Mouse (Mus musculus): ENCODE data around the gene Rhbdl3.
A peak's percentile ranks its signal among the peaks of the same experiment; 100 is the strongest.

Gene Rhbdl3

GRCm38 (mm10) chr11:80300551-80301315 is at the start of gene Rhbdl3:
Rhbdl3 (plus strand) TSS chr11:80300912.
- DNase-seq (ENCODE audit: low spot score), result peak; percentile 70

GRCm38 (mm10) chr11:80264137-80264536 is 36.6 kb upstream of the Rhbdl3 start:
- no peak for DNase-seq (ENCODE audit: low spot score)

GRCm38 (mm10) chr11:80271096-80271495 is 29.6 kb upstream of the Rhbdl3 start:
- no peak for DNase-seq (ENCODE audit: low spot score)

- no peak for DNase-seq (ENCODE audit: low spot score)
These were observed 25.7 kb upstream of the Rhbdl3 start for GRCm38 (mm10) chr11:80275011-80275410.

GRCm38 (mm10) chr11:80278054-80278453 is 22.7 kb upstream of the Rhbdl3 start:
- DNase-seq (ENCODE audit: low spot score), result no peak

- DNase-seq (ENCODE audit: low spot score), result no peak
These were observed 16.9 kb upstream of the Rhbdl3 start for GRCm38 (mm10) chr11:80283786-80284185.

GRCm38 (mm10) chr11:80284641-80285040 is 16.1 kb upstream of the Rhbdl3 start:
- peak; percentile 36 for DNase-seq (ENCODE audit: low spot score)

GRCm38 (mm10) chr11:80287150-80287549 is 13.6 kb upstream of the Rhbdl3 start:
- DNase-seq (ENCODE audit: low spot score), result peak; percentile 90

- DNase-seq (ENCODE audit: low spot score), result peak; percentile 69
These were observed 10.8 kb upstream of the Rhbdl3 start for GRCm38 (mm10) chr11:80289701-80290445.

- no peak for DNase-seq (ENCODE audit: low spot score)
These were observed 9.7 kb upstream of the Rhbdl3 start for GRCm38 (mm10) chr11:80291004-80291403.

- DNase-seq (ENCODE audit: low spot score), result no peak
These were observed 8.2 kb upstream of the Rhbdl3 start for GRCm38 (mm10) chr11:80292463-80292862.

GRCm38 (mm10) chr11:80295066-80295465 is 5.6 kb upstream of the Rhbdl3 start:
- no peak for DNase-seq (ENCODE audit: low spot score)

GRCm38 (mm10) chr11:80295785-80296184 is 4.9 kb upstream of the Rhbdl3 start:
- no peak for DNase-seq (ENCODE audit: low spot score)

GRCm38 (mm10) chr11:80299513-80300235 is 1.0 kb upstream of the Rhbdl3 start:
- DNase-seq (ENCODE audit: low spot score), result no peak

- peak; percentile 84 for DNase-seq (ENCODE audit: low spot score)
These were observed 769 bp downstream of the Rhbdl3 start for GRCm38 (mm10) chr11:80301316-80302045.

- DNase-seq (ENCODE audit: low spot score), result no peak
These were observed 1.3 kb downstream of the Rhbdl3 start for GRCm38 (mm10) chr11:80302046-80302390.

GRCm38 (mm10) chr11:80302536-80302935 is 1.8 kb downstream of the Rhbdl3 start:
- peak; percentile 88 for DNase-seq (ENCODE audit: low spot score)

- no peak for DNase-seq (ENCODE audit: low spot score)
These were observed 3.0 kb downstream of the Rhbdl3 start for GRCm38 (mm10) chr11:80303746-80304145.

- no peak for DNase-seq (ENCODE audit: low spot score)
These were observed 4.1 kb downstream of the Rhbdl3 start for GRCm38 (mm10) chr11:80304846-80305245.

GRCm38 (mm10) chr11:80308537-80308936 is 7.8 kb downstream of the Rhbdl3 start:
- no peak for DNase-seq (ENCODE audit: low spot score)

- DNase-seq (ENCODE audit: low spot score), result no peak
These were observed 10.6 kb downstream of the Rhbdl3 start for GRCm38 (mm10) chr11:80311271-80311670.

- peak; percentile 70 for DNase-seq (ENCODE audit: low spot score)
These were observed 11.3 kb downstream of the Rhbdl3 start for GRCm38 (mm10) chr11:80312049-80312448.
